In the genomic region with DNA sequence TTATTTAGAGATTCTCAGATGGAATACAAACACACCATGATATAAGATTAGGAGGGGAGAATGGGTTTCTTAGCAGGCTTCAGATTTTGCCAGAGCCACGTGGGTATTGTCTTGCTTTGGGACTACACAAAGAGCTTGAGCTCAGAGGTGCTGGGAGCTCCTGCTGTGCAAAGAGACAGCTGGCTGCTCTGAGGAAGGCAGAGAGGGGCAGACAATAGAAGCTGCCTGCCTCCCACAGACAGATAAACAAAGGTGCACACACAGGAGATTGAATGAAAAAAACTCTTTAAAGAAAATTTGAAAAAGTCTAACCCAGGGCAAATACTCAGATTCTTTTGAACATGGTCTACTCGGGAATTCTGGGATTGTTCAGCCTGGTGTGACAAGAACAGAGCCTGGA, we compare ENCODE assay signal across 14 mouse cellular contexts. TPM values are rescaled to one million over a fixed set of nuclear protein-coding genes. Genes with fewer than 3 reads are reported as not detected.
"Had no signal": no experiment of that assay in that cellular context is flagged by ENCODE, and none has a peak within 500 bp of the region (broad histone marks: within the 10 kb centered on the region; RNA-seq: fewer than 3 reads in every experiment).

No protein-coding gene starts in this region.

- H3K36me3 ChIP-seq: kidney, embryonic 15.5 days; limb, embryonic 10.5 days; liver, embryonic 15.5 days; midbrain, embryonic 15.5 days had no signal

- H3K27ac ChIP-seq: kidney, embryonic 15.5 days; left cerebral cortex, adult 2 months; limb, embryonic 10.5 days; liver, embryonic 15.5 days; midbrain, embryonic 15.5 days; stomach, postnatal 0 days had no signal

- H3K9me3 ChIP-seq: kidney, embryonic 15.5 days; limb, embryonic 10.5 days; liver, embryonic 15.5 days; midbrain, embryonic 15.5 days had no signal

- H3K27me3 ChIP-seq: kidney, embryonic 15.5 days; midbrain, embryonic 15.5 days had no signal

- H3K4me3 ChIP-seq: kidney, embryonic 15.5 days; left cerebral cortex, adult 2 months; limb, embryonic 10.5 days; liver, embryonic 15.5 days; midbrain, embryonic 15.5 days had no signal

- H3K9ac ChIP-seq: kidney, embryonic 15.5 days; liver, embryonic 15.5 days; midbrain, embryonic 15.5 days had no signal

- DNase-seq: kidney, postnatal 14 days; lung, adult 2 months; lung, postnatal 36 days; thymus, postnatal 4 days had no signal

- H3K4me2 ChIP-seq: kidney, embryonic 15.5 days; liver, embryonic 11.5 days; liver, embryonic 15.5 days; midbrain, embryonic 15.5 days had no signal

- H3K4me1 ChIP-seq: kidney, embryonic 15.5 days; limb, embryonic 10.5 days; liver, embryonic 15.5 days; midbrain, embryonic 15.5 days had no signal

- ATAC-seq: lung, postnatal 0 days; midbrain, embryonic 15.5 days had no signal

RNA-seq across cellular contexts. Expression of a gene that starts 10.7 kb away (rescaled TPM):
- total RNA-seq: megakaryocyte progenitor cell, adult 5-6 weeks had no signal
- polyA plus RNA-seq: large intestine, adult 2 months had no signal
